Mouse (Mus musculus) left cerebral cortex, adult 9 months (tissue): ENCODE measurements at regions not wholly inside any gene's neighbourhood (a gene's known extent, or its start where the extent isn't known, plus 50 kb on each side); places are given as distances from the start of the nearest gene placed in this dataset.
"Not testable (repeated sequence)": the region's sequence is repeated elsewhere in the genome, so short reads cannot be mapped to it uniquely, and the experiment has no call there.

Source experiments
- DNase-seq, 2 experiments: peaks; one replicate each; pipeline ENCODE4 v3.0.0; 2022; ENCODE audit warnings: low spot score in 2 of 2

DNA sequence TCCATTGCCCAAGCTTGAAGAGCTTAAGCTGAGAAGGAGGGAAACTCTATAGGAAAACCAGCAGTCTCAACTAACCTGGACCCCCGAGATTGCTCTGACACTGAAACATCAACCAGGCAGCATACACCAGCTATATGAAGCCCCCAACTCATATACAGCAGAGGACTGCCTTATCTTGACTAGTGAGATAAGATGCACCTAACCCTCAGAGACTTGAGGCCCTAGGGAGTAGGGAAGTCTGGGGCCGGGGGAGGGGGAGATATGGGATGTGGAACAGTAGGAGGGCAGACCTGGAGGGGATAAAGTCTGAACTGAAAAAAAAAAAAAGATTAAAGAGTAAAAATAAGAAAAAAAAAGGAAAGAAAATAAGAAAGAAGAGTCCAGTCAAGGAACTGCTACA, 540.5 kb upstream of the Pkdcc start:
- no peak for DNase-seq

- DNase-seq = not testable (repeated sequence)
Measured at GRCm38 (mm10) chr17:82666557-82666956, 548.5 kb upstream of the Pkdcc start.

- no peak for DNase-seq
Measured at GRCm38 (mm10) chr17:82664352-82664751, 550.7 kb upstream of the Pkdcc start.

GRCm38 (mm10) chr17:82636459-82637189, 578.5 kb upstream of the Pkdcc start:
- no peak for DNase-seq

GRCm38 (mm10) chr17:82635849-82636248, 579.2 kb upstream of the Pkdcc start:
- no peak for DNase-seq

DNA sequence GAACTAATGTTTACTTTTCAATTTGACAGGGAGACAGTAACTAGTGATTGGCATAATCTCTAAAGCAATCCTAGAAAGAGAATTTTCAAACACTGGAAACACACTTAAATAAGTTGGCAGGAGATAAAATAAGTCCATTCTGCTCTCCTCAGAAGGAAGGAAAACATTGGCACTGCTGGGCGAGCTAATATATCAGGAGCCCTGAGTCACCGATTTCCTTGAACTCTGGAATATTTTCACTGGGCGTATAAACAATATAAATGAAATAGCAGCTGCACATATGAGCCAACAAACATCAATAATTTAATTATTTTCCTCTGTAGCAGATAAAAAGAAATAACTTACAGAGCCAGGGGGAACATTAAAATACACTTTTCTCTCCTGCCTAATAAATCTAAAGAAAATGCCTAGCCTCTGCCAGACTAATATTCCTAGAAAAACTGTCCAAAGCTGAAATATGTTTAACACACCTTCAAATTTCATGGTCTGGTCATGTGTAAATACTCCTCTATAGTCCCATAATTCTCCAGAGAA, 608.4 kb upstream of the Pkdcc start:
- no peak for DNase-seq

- DNase-seq = no peak
Measured at GRCm38 (mm10) chr17:82583801-82584200, 631.3 kb upstream of the Pkdcc start.

DNA sequence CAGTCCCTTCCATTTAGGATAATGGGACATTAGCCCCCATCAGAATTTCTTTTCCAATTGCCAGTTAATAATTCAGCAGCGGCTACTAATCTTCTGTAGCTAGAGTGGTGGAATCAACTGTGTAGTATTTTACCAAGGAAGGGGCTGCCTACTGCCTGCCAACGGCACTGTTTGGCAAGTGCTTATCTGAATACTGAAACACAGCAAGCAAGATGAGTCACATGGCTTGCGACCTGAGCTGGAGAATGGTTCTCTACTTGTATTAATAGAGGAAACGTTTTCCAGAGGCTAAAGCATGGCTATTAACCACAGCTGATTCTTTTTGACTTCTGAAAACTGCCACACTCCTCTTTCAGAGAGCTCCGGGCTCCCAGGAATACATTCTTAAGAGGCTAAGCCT, 681.6 kb upstream of the Pkdcc start:
- no peak for DNase-seq

DNA sequence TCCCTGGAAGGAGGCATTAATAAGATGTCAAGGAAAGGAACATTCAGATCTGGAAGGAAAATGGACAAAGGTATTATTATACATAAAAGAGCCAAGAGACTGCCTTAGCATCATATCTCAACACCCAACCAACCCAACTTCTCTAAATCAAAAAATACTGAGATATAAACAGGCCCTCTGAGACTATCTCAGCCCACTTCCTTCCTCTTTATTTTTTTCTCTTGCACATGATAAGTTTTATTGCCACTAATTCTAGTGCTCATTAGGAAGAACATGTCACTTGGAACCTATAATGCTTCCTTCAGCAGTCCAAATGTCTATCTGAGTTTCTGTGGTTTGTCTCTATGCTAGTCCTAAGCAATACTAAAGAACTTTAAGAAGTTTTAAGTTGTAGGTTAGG, 697.0 kb upstream of the Pkdcc start:
- no peak for DNase-seq

GRCm38 (mm10) chr17:82516850-82517249, 698.2 kb upstream of the Pkdcc start:
- no peak for DNase-seq

DNA sequence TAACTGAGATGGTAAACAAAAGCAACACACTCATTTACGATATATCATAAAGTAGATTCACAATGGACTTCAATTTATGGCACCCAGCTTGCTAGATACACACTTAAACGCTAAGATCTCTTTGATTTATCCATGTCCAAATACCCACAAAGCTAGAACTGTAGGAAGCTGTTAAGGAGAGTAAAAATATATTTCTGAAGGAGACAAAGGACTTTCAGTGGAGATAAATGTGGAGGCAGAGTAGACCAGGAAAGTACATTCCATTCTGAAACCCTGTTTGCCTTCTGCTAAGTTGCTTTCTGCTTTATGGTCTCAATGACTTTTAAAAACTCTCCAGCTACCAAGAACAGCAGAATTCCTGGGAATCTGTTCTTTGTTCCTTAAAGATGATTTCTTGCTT, 701.3 kb upstream of the Pkdcc start:
- no peak for DNase-seq

- no peak for DNase-seq
Measured at GRCm38 (mm10) chr17:82504291-82504690, 710.8 kb upstream of the Pkdcc start.

DNA sequence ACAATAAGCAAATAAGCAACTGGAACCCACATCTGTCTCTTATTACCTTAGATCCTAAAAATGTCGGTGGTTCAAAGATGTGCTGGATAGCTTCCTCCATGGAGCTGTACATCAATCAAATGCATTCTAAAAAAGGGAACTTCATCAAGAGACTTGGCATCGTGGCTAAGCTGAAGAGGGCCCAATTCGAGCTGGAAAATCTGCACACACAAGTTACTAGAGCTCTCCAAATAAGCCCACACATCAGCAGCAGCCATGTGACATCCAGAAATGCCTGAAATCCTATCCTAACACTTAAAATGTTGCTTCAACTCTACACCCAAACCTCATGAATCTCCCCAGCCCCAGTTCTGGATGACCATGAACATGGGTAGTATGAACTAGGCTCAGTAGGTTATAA, 729.5 kb upstream of the Pkdcc start:
- peak in 1 of 2 experiments; percentile 3 for DNase-seq

GRCm38 (mm10) chr17:82484609-82485008, 730.5 kb upstream of the Pkdcc start:
- peak in 1 of 2 experiments; percentile 8 for DNase-seq

DNA sequence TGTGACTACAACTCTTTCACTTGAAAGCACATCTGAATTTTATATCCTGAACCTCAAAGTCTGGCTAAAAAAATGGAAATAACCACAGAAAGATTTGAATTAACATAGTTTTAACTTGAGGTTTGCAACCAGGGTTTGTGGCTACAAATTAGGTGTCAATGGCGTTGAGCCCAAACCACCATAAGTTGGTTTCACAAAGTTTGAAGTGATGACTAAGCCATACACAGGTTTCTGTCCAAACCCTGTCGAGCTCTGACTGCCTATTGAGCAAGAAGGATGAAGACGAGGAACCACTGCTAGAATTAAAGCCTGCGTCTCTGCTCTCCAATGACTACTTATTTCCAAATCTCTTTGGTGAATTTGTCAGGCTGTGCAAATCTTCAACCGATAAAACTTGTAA, 719.8 kb upstream of the Slc8a1 start:
- DNase-seq = no peak

GRCm38 (mm10) chr17:82453847-82454246, 715.7 kb upstream of the Slc8a1 start:
- no peak for DNase-seq

- DNase-seq = no peak
Measured at GRCm38 (mm10) chr17:82439105-82439504, 700.9 kb upstream of the Slc8a1 start.

DNA sequence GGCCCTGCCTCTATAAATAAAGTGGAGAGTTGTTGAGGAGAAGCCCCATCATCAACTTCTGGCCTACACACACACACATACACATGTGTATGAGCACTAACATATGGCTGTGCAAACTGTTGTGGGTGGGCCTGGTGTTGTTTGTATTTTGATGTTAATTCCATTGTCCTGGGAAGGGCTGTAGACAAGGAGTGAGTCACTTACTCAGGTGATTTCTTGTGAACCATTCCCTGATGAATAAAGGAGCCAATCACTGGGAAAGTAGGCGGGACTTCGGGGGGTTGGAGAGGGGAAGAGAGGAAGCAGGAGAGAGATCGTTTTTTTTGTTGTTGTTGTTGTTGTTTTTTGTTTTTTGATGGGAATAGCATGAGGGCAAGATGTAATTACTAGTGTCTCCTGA, 699.0 kb upstream of the Slc8a1 start:
- DNase-seq = no peak

- DNase-seq = no peak
Measured at GRCm38 (mm10) chr17:82432678-82433077, 694.5 kb upstream of the Slc8a1 start.

DNA sequence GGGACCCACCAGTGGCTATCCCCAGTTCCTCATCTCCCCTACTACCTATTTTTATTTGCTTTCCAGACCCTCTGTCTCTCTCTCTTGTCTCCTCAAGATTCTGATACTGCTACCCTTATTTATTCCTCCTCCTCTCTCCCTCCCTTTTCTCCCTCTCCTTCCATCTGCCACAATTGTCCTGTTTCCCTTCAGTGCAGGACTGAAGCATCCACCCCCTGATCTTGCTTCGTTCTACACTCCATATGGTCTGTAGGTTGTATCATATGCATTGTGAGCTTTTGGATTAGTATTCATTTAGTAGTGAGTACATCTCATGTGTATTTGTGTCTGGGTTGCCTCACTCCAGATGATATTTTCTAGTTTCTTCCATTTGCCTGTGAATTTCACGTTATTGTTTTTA, 670.1 kb upstream of the Slc8a1 start:
- DNase-seq = peak in 1 of 2 experiments; percentile 2

GRCm38 (mm10) chr17:82399328-82399727, 661.2 kb upstream of the Slc8a1 start:
- no peak for DNase-seq

DNA sequence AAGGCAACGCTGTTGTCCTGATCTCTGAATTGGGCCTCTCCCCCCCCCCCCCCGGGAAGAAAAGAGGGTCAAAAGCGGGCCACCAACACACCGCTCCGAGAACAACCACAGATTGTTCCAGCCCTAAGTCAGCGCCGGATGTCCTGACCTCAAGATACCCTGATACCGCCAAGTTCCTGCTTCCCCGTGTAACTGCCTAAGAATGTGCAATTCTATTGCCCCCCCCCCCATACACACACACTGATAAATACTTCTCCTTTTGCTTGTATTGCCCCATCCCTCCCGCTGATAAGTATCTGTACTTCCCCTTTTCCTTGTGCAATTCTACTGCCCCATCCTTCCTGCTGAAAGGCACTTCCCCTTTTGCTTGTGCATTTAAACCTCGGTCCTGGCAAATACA, 641.2 kb upstream of the Slc8a1 start:
- DNase-seq = not testable (repeated sequence)

DNA sequence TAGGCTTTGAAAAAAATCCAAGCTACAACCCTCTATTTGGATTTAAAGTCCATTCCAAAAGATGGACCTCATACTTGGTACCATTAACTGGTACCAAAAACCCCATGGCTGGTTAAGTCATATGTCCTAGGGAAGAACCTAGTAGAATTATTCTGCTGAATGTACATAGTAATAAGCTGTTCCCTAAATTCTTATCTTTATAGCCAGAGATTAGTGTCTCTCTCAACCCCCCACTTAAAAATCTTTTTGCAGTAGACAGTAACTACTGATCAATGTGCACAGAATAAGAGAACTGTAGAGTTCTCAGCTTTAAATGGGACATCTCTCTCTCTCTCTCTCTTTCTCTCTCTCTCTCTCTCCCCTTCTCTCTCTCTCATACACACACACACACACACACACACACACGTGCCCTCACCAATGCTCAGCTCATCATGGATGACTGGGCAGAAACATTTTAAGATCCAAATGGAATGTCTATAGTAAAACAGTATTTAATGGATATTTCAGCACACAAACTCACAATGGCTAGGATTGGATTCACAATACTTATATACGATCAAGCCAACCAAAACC, 640.2 kb upstream of the Slc8a1 start:
- DNase-seq = no peak
